Mouse (Mus musculus) megakaryocyte, adult 5-6 weeks (primary cell): Measurements from ENCODE around the gene Ascl2. TPM values are rescaled to one million over a fixed set of nuclear protein-coding genes. Genes with fewer than 3 reads are reported as not detected.

Experiments used
- ATAC-seq: 2 replicates; pipeline ENCODE4 v1.8.0; 2016; ENCODE audit warnings: mild to moderate bottlenecking, inconsistent platforms; ENCODE audit not compliant: poor library complexity, severe bottlenecking
- total RNA-seq, 2 experiments: library from RNA; stranded (forward) in 1 of 2; stranded (reverse) in 1 of 2; fragments of 153-499, 151-499 nt in 1 of 2; fragments of 221-1000, 200-1000 nt in 1 of 2; gene quantifications; 2 replicates each; pipeline versions ENCODE4 v1.2.3 to v1.2.4; 2015 to 2017

The Ascl2 gene
- total RNA-seq, 2 experiments from 2014 or later: 0.40 to 0.96 TPM

GRCm38 (mm10) chr7:143004727-143005343 lies 35.8 kb upstream of the Ascl2 start, which contains the start of gene Tspan32:
Gene Tspan32 (plus strand): TSS chr7:143005046.
- ATAC-seq: peak; percentile 53

- ATAC-seq: peak; percentile 23
Measured at GRCm38 (mm10) chr7:143002679-143003078, 33.6 kb upstream of the Ascl2 start.

- ATAC-seq: no peak
Measured at GRCm38 (mm10) chr7:142997403-142998150, 28.5 kb upstream of the Ascl2 start.

- ATAC-seq: no peak
Measured at GRCm38 (mm10) chr7:142996998-142997397, 27.9 kb upstream of the Ascl2 start.

GRCm38 (mm10) chr7:142995630-142996338 lies 26.7 kb upstream of the Ascl2 start:
- no peak for ATAC-seq

GRCm38 (mm10) chr7:142995004-142995403 lies 25.9 kb upstream of the Ascl2 start:
- ATAC-seq: peak; percentile 70

- ATAC-seq: no peak
Measured at GRCm38 (mm10) chr7:142987718-142988117, 18.7 kb upstream of the Ascl2 start.

GRCm38 (mm10) chr7:142985146-142985545 lies 16.1 kb upstream of the Ascl2 start:
- peak; percentile 61 for ATAC-seq

- peak; percentile 79 for ATAC-seq
Measured at GRCm38 (mm10) chr7:142981908-142982307, 12.8 kb upstream of the Ascl2 start.

- ATAC-seq: peak; percentile 49
Measured at GRCm38 (mm10) chr7:142967884-142968808, 918 bp downstream of the Ascl2 start.

GRCm38 (mm10) chr7:142967414-142967883 lies 1.6 kb downstream of the Ascl2 start:
- peak; percentile 80 for ATAC-seq

- ATAC-seq: no peak
Measured at GRCm38 (mm10) chr7:142959752-142960151, 9.3 kb downstream of the Ascl2 start.

- peak; percentile 84 for ATAC-seq
Measured at GRCm38 (mm10) chr7:142958817-142959216, 10.2 kb downstream of the Ascl2 start.

GRCm38 (mm10) chr7:142956018-142956417 lies 13.0 kb downstream of the Ascl2 start:
- no peak for ATAC-seq

GRCm38 (mm10) chr7:142949568-142949967 lies 19.5 kb downstream of the Ascl2 start:
- peak; percentile 89 for ATAC-seq

- ATAC-seq: no peak
Measured at GRCm38 (mm10) chr7:142937631-142938030, 31.4 kb downstream of the Ascl2 start.

- ATAC-seq: no peak
Measured at GRCm38 (mm10) chr7:142935708-142936107, 33.4 kb downstream of the Ascl2 start.

- ATAC-seq: no peak
Measured at GRCm38 (mm10) chr7:142932469-142932868, 36.6 kb downstream of the Ascl2 start.

- no peak for ATAC-seq
Measured at GRCm38 (mm10) chr7:142931028-142931427, 38.0 kb downstream of the Ascl2 start, which contains the start of gene Th. Gene Th (minus strand): TSS chr7:142931128.

GRCm38 (mm10) chr7:142929516-142929915 lies 39.5 kb downstream of the Ascl2 start:
- no peak for ATAC-seq
